9 mouse cellular contexts compared by ENCODE assay signal in genomic region chr2:94241301-94242050, GRCm38 (mm10).
DNase-seq lines count a peak whose midpoint lies in the region; ATAC-seq and TF ChIP-seq lines count a peak whose summit lies in the region.
"Had no signal": no experiment of that assay in that cellular context is flagged by ENCODE, and none has a peak within 500 bp of the region (broad histone marks: within the 10 kb centered on the region; RNA-seq: fewer than 3 reads in every experiment).

No protein-coding gene starts in this region.

- DNase-seq in heart, adult 8-10 months (ENCODE audit: low spot score) = no peak
- peak; percentile 25 for DNase-seq in adrenal gland, postnatal 14 days
- DNase-seq in forebrain, embryonic 10.5 days (ENCODE audit: extremely low spot score, low spot score) = peak; percentile 54
- peak; percentile 72 for DNase-seq in layer of hippocampus, adult 9-11 months
- no peak for DNase-seq in ovary, adult 18-20 months (ENCODE audit: low spot score)
- no peak for DNase-seq in gastrocnemius, adult 18-20 months (ENCODE audit: low spot score)

- H3K9me3 ChIP-seq in heart, embryonic 15.5 days (replicated peaks) = no peaks in the 10 kb centered on the region
- no peaks in the 10 kb centered on the region for H3K9me3 ChIP-seq in forebrain, embryonic 10.5 days

- H3K4me3 ChIP-seq in heart, embryonic 15.5 days = peak overlapping the region; percentile 42
- peak overlapping the region; percentile 58 for H3K4me3 ChIP-seq in forebrain, embryonic 10.5 days
- no peak overlapping the region for H3K4me3 ChIP-seq in myocyte

- no peak for TF ChIP-seq POLR2A in myocyte (IDR thresholded peaks at IDR 0.05; ENCODE audit: insufficient read length, low read depth)

- WGBS in heart, embryonic 15.5 days = under 1% methylated on average over 53 of the region's 55 CpGs
- WGBS in forebrain, embryonic 10.5 days = under 1% methylated on average over 55 of the region's 55 CpGs

- no peak overlapping the region for H3ac ChIP-seq in myocyte (ENCODE audit: control insufficient read depth, insufficient read length)

- ATAC-seq in heart, embryonic 15.5 days (replicated peaks; ENCODE audit: insufficient number of reproducible peaks, insufficient read depth, low FRiP score, low read depth) = no peak

- peak overlapping the region; percentile 69 for H3K4me2 ChIP-seq in heart, embryonic 15.5 days
- H3K4me2 ChIP-seq in myocyte (ENCODE audit: low read depth) = peak overlapping the region; percentile 38

- H3K4me1 ChIP-seq in heart, embryonic 15.5 days (replicated peaks) = peaks cover 49% of the 10 kb centered on the region
- peaks cover 62% of the 10 kb centered on the region for H3K4me1 ChIP-seq in forebrain, embryonic 10.5 days

- no peaks in the 10 kb centered on the region for H3K79me2 ChIP-seq in myocyte (ENCODE audit: control insufficient read depth, insufficient read depth)

- no peaks in the 10 kb centered on the region for H3K36me3 ChIP-seq in heart, embryonic 15.5 days
- no peaks in the 10 kb centered on the region for H3K36me3 ChIP-seq in forebrain, embryonic 10.5 days (replicated peaks)
- no peaks in the 10 kb centered on the region for H3K36me3 ChIP-seq in myocyte (ENCODE audit: control insufficient read depth, insufficient read depth)

- H3K27me3 ChIP-seq in heart, embryonic 15.5 days = peaks cover 93% of the 10 kb centered on the region
- H3K27me3 ChIP-seq in forebrain, embryonic 10.5 days (ENCODE audit: poor library complexity, severe bottlenecking) = peaks cover 99% of the 10 kb centered on the region
- H3K27me3 ChIP-seq in myocyte (ENCODE audit: control insufficient read depth, insufficient read depth, insufficient read length) = peaks cover 64% of the 10 kb centered on the region

- H3K27ac ChIP-seq in heart, embryonic 15.5 days = no peak overlapping the region
- no peak overlapping the region for H3K27ac ChIP-seq in forebrain, embryonic 10.5 days
- H3K27ac ChIP-seq: macrophage had no signal

- no peak overlapping the region for H3K9ac ChIP-seq in heart, embryonic 15.5 days

TF ChIP-seq in myocyte, 11 proteins besides CTCF, POLR2A, EP300 and RAD21:
- TF ChIP-seq POLR2AphosphoS2 (IDR thresholded peaks at IDR 0.05; ENCODE audit: insufficient read length, low read depth) = no peak
- TF ChIP-seq SRF (IDR thresholded peaks at IDR 0.05; ENCODE audit: control insufficient read depth, insufficient read length, low read depth) = no peak
- TF ChIP-seq TCF3 (IDR thresholded peaks at IDR 0.05; ENCODE audit: insufficient read length, low read depth) = no peak
- TF ChIP-seq REST (IDR thresholded peaks at IDR 0.05; ENCODE audit: insufficient read depth, insufficient read length) = no peak
- no peak for TF ChIP-seq MYOD1 (IDR thresholded peaks at IDR 0.05; ENCODE audit: control insufficient read depth in 1 of 3, insufficient read length in 2 of 3, low read depth in 2 of 3)
- no peak for TF ChIP-seq USF1 (IDR thresholded peaks at IDR 0.05; ENCODE audit: low read depth)
- no peak for TF ChIP-seq TCF12 (IDR thresholded peaks at IDR 0.05; ENCODE audit: insufficient read depth, poor library complexity, severe bottlenecking)
- no peak for TF ChIP-seq MAX (IDR thresholded peaks at IDR 0.05; ENCODE audit: low read depth)
- TF ChIP-seq CEBPB (IDR thresholded peaks at IDR 0.05; ENCODE audit: insufficient read depth, poor library complexity, severe bottlenecking) = no peak
- TF ChIP-seq MYOG (IDR thresholded peaks at IDR 0.05; ENCODE audit: control insufficient read depth in 1 of 3, insufficient read depth in 1 of 3, insufficient read length in 2 of 3, low read depth in 2 of 3) = no peak
- TF ChIP-seq E2F4 (IDR thresholded peaks at IDR 0.05; ENCODE audit: insufficient read depth) = no peak
TF ChIP-seq in myocyte: peak in this region for 0.

Comparison
In these comparisons a context has a peak if more than half of its experiments do, and no peak if none do; other contexts are left out.
1. DNase-seq: peak in adrenal gland, postnatal 14 days (single experiment), forebrain, embryonic 10.5 days (single experiment) and layer of hippocampus, adult 9-11 months (single experiment); none in heart, adult 8-10 months (single experiment), ovary, adult 18-20 months (single experiment) and gastrocnemius, adult 18-20 months (single experiment).